Mouse (Mus musculus) c-Kit-positive CD71-negative TER-119-negative erythroid progenitor cells, embryonic 14.5 days (primary cell): Measurements from ENCODE around the gene Ncaph.
A peak's percentile ranks its signal among the peaks of the same experiment; 100 is the strongest.
"Not testable (repeated sequence)": the region's sequence is repeated elsewhere in the genome, so short reads cannot be mapped to it uniquely, and the experiment has no call there.

Experiments
- DNase-seq: peaks from one replicate; pipeline ENCODE4 v3.0.0-alpha.2; 2013; ENCODE audit warnings: low read depth

Ncaph gene

DNA sequence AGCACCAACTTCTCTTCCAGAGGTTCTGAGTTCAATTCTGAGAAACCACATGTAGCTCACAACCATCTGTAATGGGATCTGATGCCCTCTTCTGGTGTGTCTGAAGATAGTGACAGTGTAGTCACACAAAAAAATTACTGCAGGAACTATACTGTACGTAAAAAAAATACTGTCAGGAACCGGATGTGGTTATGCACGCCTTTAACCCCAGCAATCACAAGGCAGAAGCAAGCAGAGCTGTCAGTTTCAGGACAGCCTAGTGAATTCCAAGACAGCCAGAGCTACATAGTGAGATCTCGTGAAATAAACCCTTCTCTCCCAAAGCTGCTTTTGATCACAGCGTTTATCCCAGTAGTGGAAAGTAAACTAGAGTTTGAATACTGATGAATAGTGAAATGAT, 47.5 kb downstream of the Ncaph start:
- DNase-seq: no peak

DNA sequence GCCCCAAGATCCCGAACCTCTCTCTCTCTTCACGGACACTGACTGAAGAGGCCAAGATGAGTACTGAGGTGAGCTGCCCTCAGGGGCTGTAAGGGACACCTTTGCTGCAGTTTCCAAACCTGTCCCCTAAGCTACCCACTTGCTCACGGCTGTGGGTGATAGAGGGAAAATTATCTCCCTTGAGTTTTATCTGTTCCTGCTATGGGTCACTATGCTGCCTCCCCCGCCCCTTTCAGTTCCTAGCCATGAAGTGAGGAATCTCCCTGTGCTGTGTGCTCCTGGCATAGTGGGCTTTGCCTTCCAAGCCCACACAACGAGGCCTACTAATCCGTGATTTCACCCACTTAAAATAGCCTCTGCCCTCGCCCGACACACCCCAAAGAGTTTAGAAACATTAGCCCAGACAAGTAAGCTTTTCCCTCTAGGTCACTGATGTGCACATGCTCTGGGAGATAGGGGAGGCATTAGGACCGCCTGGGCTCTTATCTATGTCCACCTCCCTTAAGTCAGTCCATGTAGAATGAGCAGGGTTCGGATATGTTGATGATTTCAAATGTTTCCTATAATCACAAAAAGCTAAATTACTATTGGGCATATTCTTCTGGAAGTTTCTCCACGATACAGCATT, 53.0 kb downstream of the Ncaph start:
- DNase-seq: no peak

DNA sequence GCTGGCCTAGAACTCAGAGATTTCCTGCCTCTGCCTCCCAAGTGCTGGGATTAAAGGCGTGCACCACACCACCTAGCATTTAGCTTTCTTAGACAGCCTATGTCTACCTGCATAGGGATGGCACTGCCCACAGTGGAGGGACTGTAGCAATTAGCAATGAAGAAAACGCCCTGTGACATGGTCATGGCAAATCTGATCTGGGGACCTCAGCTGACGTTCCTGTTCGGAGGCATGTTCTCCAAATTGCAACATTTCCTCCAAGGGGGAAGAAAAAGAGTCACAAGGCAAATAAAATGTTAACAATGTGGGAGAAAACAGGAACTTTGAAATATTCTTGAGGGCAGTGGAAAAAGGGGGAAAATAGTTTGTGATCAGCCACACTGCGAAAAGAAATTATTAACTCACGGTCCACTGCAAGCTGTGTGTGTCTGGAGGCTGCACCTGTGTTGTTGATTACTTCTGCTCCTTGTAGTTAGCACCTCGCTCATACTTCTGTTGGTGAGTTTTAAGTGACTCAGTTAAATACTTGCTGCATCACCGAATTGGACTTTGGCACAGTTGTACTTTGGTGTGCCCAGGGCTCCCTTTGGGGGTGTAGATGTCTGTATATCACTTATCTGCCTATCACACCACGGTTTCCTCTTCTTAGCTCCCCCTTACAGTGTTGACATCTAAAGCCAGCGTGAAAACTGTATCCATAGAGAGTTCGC, 53.7 kb downstream of the Ncaph start:
- no peak for DNase-seq

DNA sequence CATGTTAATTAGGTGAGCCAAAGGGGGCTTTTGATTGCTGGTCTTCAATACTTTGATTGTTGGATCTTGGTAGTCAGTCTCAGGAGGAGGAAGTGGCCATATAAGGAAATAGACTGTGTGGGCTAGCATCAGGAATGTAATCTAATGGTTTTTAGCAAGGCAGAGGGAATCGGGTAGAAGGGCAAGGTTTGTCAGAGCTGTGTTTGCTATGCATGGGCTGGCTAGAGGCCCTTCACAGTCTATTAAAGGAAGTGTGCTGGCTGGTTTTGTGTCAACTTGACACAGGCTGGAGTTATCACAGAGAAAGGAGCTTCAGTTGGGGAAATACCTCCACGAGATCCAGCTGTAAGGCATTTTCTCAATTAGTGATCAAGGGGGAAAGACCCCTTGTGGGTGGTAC, 54.7 kb downstream of the Ncaph start:
- DNase-seq: not testable (repeated sequence)

DNA sequence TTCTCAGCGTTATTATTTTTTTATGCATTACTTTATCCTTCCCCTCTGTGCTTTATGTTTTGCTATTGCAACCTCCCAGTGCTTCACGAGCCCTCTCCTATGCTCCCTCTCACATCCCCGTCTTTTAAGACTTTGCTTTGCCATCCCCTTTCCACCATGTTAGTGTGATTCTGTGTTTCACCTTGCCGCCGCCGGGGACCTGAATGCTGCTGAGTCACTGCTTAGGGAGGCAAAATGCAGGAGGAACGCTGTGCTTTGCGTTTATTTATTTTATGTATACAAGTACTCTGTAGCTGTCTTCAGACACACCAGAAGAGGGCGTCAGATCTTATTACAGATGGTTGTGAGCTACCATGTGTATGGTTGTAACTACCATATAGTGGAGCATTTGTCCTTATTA, 56.1 kb downstream of the Ncaph start:
- no peak for DNase-seq

DNA sequence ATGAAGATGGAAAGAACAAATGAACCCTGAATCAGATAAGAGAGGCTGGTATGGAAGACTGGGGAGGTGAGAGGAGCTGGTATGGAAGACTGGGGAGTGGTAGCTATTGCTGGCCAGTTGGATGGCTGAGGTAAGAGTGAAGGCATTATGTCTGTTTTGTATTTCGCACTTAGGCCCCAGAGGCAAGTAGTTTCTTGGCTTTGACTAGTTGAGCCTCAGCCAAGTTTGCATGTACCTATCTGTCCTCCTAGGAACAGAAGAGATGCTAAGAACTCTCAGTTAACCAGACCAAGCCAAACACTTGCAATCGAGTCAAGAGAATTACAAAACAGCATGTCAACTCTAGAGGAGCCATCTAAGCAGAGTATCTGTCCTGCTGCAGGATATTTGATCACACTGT, 59.6 kb downstream of the Ncaph start:
- DNase-seq: no peak

DNA sequence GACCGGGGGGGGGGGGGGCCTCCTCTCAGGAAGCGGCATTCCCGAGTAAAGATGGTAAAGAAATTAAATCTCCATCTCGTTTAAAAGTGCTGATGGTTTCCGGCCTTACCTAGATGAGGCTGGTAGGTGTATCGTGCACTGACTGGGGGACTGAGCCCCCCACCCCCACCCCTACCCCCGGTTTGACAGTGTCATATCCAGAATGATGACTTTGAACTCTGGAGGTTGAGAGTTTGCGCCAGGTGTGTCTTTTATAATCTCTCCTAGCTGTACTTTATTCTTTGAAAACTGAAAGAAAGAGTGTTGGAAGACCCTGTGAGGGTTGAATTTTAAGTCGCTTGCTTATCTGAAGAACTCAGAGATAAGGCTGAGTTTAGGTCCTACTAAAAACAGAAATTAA, 62.9 kb downstream of the Ncaph start:
- DNase-seq: no peak

DNA sequence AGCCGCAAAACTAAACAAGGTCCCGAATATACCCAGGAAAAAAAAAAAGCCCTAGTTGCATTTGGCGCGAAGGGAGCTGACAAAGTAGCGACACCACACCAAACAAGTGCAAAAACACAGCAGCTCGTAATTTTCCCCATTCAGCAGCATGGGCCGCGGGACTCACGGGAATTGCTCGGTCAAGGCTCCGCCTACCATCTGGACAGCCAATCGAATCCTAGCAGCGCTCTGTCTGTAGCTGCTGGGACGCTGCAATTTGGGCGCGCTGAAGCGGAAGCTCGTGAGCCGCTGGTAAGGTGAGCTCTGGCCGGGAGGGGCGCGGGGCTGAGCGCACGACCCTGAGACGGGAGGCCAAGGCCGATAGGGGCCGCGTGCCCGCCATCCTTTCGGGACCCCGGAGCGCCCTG, 63.3 kb downstream of the Ncaph start, which contains the start of gene Blvra:
TSS of gene Blvra (plus strand) at position 231 of the 407 bp plus-strand sequence.
- DNase-seq: peak; percentile 89

DNA sequence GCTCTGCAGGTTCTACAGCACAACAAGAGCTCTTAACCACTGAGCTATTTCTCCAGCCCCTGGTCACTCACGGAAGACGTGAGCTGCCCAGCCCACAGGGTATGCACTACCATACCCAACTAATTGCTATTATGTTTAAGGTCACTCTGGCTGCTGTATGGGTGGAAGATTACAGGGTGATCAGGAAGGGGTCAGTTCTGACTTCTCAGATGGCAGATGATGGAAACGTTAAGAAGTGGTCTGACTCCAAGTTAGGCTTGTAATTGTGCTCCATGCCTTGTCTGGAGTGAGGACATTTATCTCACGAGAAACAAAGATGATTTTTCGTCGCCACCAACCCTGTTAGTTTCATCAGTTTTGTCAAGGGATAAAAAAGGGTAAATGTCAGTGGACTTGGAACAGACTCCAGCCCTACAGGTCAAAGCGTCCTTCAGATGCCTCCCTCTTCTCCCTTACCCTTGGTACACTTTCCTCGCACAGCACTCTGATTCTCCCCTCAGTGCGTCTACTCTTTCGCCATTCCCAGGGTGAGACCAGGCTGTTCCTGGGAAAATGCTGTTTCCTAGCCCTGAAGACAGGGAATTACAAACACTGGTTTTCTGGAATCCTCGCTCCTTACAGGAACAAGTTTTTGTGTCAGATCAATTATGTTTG, 63.8 kb downstream of the Ncaph start:
- DNase-seq: no peak

DNA sequence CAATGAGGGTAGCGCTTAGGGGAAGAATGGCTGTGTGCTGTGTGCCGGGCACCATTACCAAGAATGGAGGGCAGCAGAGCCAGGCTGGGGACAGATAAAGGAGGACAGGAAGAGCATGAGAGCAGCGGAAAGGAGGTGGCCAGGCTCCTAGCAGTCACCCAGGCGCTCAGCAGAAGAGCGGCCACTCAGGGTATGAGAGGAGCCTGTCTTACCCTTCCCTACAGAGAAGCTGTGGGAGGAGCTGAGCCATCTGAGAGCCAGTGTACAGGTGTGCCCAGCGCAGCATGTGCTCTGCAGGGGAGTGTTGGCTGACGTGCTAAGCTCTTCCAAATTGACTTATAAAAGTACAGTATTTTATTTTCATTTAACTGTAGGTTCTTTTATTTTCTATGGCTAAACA, 64.9 kb downstream of the Ncaph start:
- no peak for DNase-seq

DNA sequence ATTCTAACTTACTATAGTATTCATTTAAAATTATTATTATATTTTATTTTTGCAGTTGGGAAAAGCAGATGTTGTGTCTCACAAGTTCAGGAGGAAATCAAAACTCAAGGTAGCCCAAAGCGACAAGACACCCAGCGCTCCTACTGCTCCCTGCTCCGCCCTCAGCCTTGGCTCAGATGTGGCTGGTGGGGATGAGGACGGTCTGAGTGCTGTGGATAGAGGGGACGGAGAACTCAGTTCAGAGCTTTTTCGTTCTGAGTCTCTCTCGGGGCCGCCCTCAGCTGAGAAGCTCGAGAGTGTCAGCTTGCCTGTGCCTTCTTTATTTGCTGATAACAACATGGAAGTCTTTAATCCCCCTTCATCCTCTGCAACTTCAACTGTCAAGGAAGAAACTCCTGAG, 72.3 kb downstream of the Ncaph start:
- no peak for DNase-seq
